34 mouse cellular contexts compared by ENCODE assay signal in genomic region chr7:79954890-79955289, GRCm38 (mm10).
"Had no signal": no experiment of that assay in that cellular context is flagged by ENCODE, and none has a peak within 500 bp of the region (broad histone marks: within the 10 kb centered on the region; RNA-seq: fewer than 3 reads in every experiment).

No protein-coding gene starts in this region.

- H3K36me3 ChIP-seq: heart, embryonic 10.5 days; heart, embryonic 12.5 days; heart, embryonic 13.5 days; heart, embryonic 15.5 days; hindbrain, embryonic 10.5 days; hindbrain, embryonic 12.5 days; hindbrain, embryonic 13.5 days; hindbrain, embryonic 15.5 days; intestine, embryonic 15.5 days; kidney, embryonic 15.5 days had no signal

- H3K27me3 ChIP-seq: heart, embryonic 12.5 days; heart, embryonic 13.5 days; heart, embryonic 15.5 days; hindbrain, embryonic 12.5 days; hindbrain, embryonic 13.5 days; hindbrain, embryonic 15.5 days; intestine, embryonic 15.5 days; kidney, embryonic 15.5 days had no signal

- H3K27ac ChIP-seq: heart, embryonic 10.5 days; heart, embryonic 13.5 days; heart, embryonic 15.5 days; hindbrain, embryonic 10.5 days; hindbrain, embryonic 12.5 days; hindbrain, embryonic 13.5 days; hindbrain, embryonic 14.5 days; hindbrain, embryonic 15.5 days; hindbrain, postnatal 0 days; intestine, embryonic 15.5 days; kidney, embryonic 15.5 days; kidney, postnatal 0 days; layer of hippocampus, adult 2 months; left cerebral cortex, adult 2 months had no signal

- H3K9me3 ChIP-seq: heart, embryonic 10.5 days; heart, embryonic 15.5 days; hindbrain, embryonic 10.5 days; hindbrain, embryonic 12.5 days; hindbrain, embryonic 13.5 days; hindbrain, embryonic 15.5 days; intestine, embryonic 15.5 days; kidney, embryonic 15.5 days had no signal

- ATAC-seq: hindbrain, embryonic 16.5 days; hindbrain, postnatal 0 days; inflammation-experienced regulatory T-cells, adult 6 months; intestine, embryonic 15.5 days; intestine, embryonic 16.5 days; intestine, postnatal 0 days had no signal

- H3K4me1 ChIP-seq: heart, embryonic 10.5 days; heart, embryonic 12.5 days; heart, embryonic 13.5 days; heart, embryonic 15.5 days; hindbrain, embryonic 10.5 days; hindbrain, embryonic 12.5 days; hindbrain, embryonic 13.5 days; hindbrain, embryonic 15.5 days; intestine, embryonic 15.5 days; kidney, embryonic 15.5 days had no signal

- H3K9ac ChIP-seq: heart, embryonic 12.5 days; heart, embryonic 13.5 days; heart, embryonic 15.5 days; hindbrain, embryonic 12.5 days; hindbrain, embryonic 13.5 days; hindbrain, embryonic 14.5 days; hindbrain, embryonic 15.5 days; intestine, embryonic 15.5 days; kidney, embryonic 15.5 days had no signal

- H3K4me3 ChIP-seq: heart, embryonic 10.5 days; heart, embryonic 12.5 days; heart, embryonic 13.5 days; heart, embryonic 15.5 days; hindbrain, embryonic 10.5 days; hindbrain, embryonic 12.5 days; hindbrain, embryonic 13.5 days; hindbrain, embryonic 15.5 days; intestine, embryonic 15.5 days; kidney, embryonic 15.5 days; layer of hippocampus, adult 2 months; left cerebral cortex, adult 2 months had no signal

- DNase-seq: heart, postnatal 10 days; heart, postnatal 14 days; heart, postnatal 4 days; kidney, adult 11 months; kidney, adult 18-20 months; kidney, adult 2 months; kidney, adult 8-10 months; kidney, adult 9 months; kidney, postnatal 10 days; kidney, postnatal 14 days; kidney, postnatal 25 days; kidney, postnatal 36 days; kidney, postnatal 4 days; layer of hippocampus, adult 9-11 months; layer of hippocampus, postnatal 36 days had no signal
